Mouse (Mus musculus): ENCODE data around the gene Fmo4. TPM values are rescaled to one million over a fixed set of nuclear protein-coding genes. Genes with fewer than 3 reads are reported as not detected.
"Not testable (repeated sequence)": the region's sequence is repeated elsewhere in the genome, so short reads cannot be mapped to it uniquely, and the experiment has no call there.

The Fmo4 gene
- total RNA-seq, 2 experiments from 2014 or later: 0.12 to 0.41 TPM

GRCm38 (mm10) chr1:162805011-162805410, 8.8 kb downstream of the Fmo4 start:
- intact Hi-C loops (cut with DNase I): no loop called here
- no peak for DNase-seq

GRCm38 (mm10) chr1:162796441-162796840, 17.3 kb downstream of the Fmo4 start:
- intact Hi-C loops (cut with DNase I): no loop called here

GRCm38 (mm10) chr1:162792306-162793044, 21.3 kb downstream of the Fmo4 start:
- no peak for DNase-seq
- intact Hi-C loops (cut with DNase I): no loop called here

More at GRCm38 (mm10) chr1:162796441-162796840, 17.3 kb downstream of the Fmo4 start:
- no peak for DNase-seq

GRCm38 (mm10) chr1:162785222-162785621, 28.6 kb downstream of the Fmo4 start:
- DNase-seq: no peak
- intact Hi-C loops (cut with DNase I): no loop called here

GRCm38 (mm10) chr1:162783669-162784248, 30.0 kb downstream of the Fmo4 start:
- no peak for DNase-seq
- intact Hi-C loops (cut with DNase I): no loop called here

GRCm38 (mm10) chr1:162781035-162781434, 32.7 kb downstream of the Fmo4 start:
- intact Hi-C loops (cut with DNase I); DNase-seq: not testable (repeated sequence)

- DNase-seq: no peak
Measured at GRCm38 (mm10) chr1:162777943-162778538, 35.7 kb downstream of the Fmo4 start.

GRCm38 (mm10) chr1:162773661-162774060, 40.1 kb downstream of the Fmo4 start:
- DNase-seq: no peak
- intact Hi-C loops (cut with DNase I): no loop called here

More at GRCm38 (mm10) chr1:162777943-162778538, 35.7 kb downstream of the Fmo4 start:
- intact Hi-C loops (cut with DNase I): no loop called here

GRCm38 (mm10) chr1:162771617-162772360, 42.0 kb downstream of the Fmo4 start:
- intact Hi-C loops (cut with DNase I): no loop called here
- no peak for DNase-seq

- intact Hi-C loops (cut with DNase I): no loop called here
- DNase-seq: no peak
Measured at GRCm38 (mm10) chr1:162752009-162752408, 61.8 kb downstream of the Fmo4 start.

GRCm38 (mm10) chr1:162749607-162750006, 64.2 kb downstream of the Fmo4 start:
- DNase-seq: no peak
- intact Hi-C loops (cut with DNase I): no loop called here

GRCm38 (mm10) chr1:162748761-162749160, 65.0 kb downstream of the Fmo4 start:
- intact Hi-C loops (cut with DNase I): no loop called here
- no peak for DNase-seq

Other genes starting within 250 kb of the Fmo4 start
- 10 to 100 TPM; 13.9 to 15.3 TPM for gene Vamp4, start 243.5 kb downstream of the Fmo4 start, total RNA-seq (2021)
- gene Myoc, start 174.8 kb downstream of the Fmo4 start, total RNA-seq (2021): 10 to 100 TPM; 23.4 to 24.2 TPM
- not detected for gene Myocos, start 155.8 kb downstream of the Fmo4 start, total RNA-seq (2021)
- 10 to 100 TPM; 43.9 to 55.3 TPM for gene Prrc2c, start 73.4 kb downstream of the Fmo4 start, total RNA-seq (2021)
- gene Fmo1, start 52.6 kb upstream of the Fmo4 start, total RNA-seq (2021): 10 to 100 TPM; 13.1 to 17.0 TPM
- gene Fmo2, start 84.8 kb upstream of the Fmo4 start, total RNA-seq (2021): 10 to 100 TPM; 13.4 to 15.1 TPM
- gene Fmo6, start 123.5 kb upstream of the Fmo4 start, total RNA-seq (2021): not detected
- not detected for gene Fmo3, start 170.6 kb upstream of the Fmo4 start, total RNA-seq (2021)

Data from gastrocnemius, postnatal 36 days (tissue).